Mouse (Mus musculus): Measurements from ENCODE around the gene Cnot3. TPM values are rescaled to one million over a fixed set of nuclear protein-coding genes. Genes with fewer than 3 reads are reported as not detected.
"Not testable (repeated sequence)": the region's sequence is repeated elsewhere in the genome, so short reads cannot be mapped to it uniquely, and the experiment has no call there.

The Cnot3 gene
- 59.0 and 65.3 TPM in 2 replicates for polyA plus RNA-seq (2015; fragmentation: Nextera tagmentation; extraction: Ambion mirVana)

- Histone ChIP-seq H3K4me2 (replicated peaks) (peak within 1 kb of the TSS; percentile 64), H3K9me3 (replicated peaks) (no peaks in the 10 kb centered on the region), H3K9ac (peak within 1 kb of the TSS; percentile 99), H3K27ac (replicated peaks) (peak within 1 kb of the TSS; percentile 99), H3K36me3 (peaks cover 27% of the 10 kb centered on the region), H3K4me3 (replicated peaks) (peak within 1 kb of the TSS; percentile 98), H3K4me1 (peaks cover 33% of the 10 kb centered on the region), H3K27me3 (no peaks in the 10 kb centered on the region)
- WGBS = under 1% methylated on average over 56 of the region's 58 CpGs
- peak; percentile 98 for ATAC-seq (ENCODE audit: insufficient number of reproducible peaks, low FRiP score, low TSS enrichment, low read depth)
Observed at GRCm38 (mm10) chr7:3644672-3645487, at the start of gene Cnot3. Gene Cnot3, plus strand, starts transcription at chr7:3645268.

- H3K4me3 ChIP-seq (replicated peaks); ATAC-seq (ENCODE audit: insufficient number of reproducible peaks, low FRiP score, low TSS enrichment, low read depth); H3K36me3 ChIP-seq; H3K9me3 ChIP-seq (replicated peaks); H3K27ac ChIP-seq (replicated peaks); H3K4me2 ChIP-seq (replicated peaks); H3K27me3 ChIP-seq; H3K4me1 ChIP-seq; H3K9ac ChIP-seq: not testable (repeated sequence)
- WGBS = 46% methylated on average over 1 of the region's 1 CpGs
Observed at GRCm38 (mm10) chr7:3597755-3598154, 47.3 kb upstream of the Cnot3 start.

DNA sequence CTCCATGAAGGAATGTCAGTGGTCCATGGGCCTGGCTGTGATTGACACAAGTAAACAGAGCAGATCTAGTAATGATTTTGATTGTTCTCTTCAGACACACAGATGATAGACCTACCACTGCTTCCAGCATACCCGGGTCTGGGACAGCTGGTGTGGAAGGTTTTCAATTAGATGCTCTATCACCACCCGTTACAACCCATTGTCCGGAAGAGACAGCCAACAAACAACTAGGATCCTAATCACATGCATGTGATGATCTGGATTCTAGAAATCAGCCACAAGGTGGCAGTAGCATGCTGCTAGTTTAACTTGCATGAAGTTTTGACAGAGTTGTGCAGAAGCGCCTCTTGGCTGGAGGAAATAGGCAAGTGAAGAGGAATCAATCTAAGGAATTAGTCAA is 43.9 kb upstream of the Cnot3 start:
- 7% methylated on average over 4 of the region's 4 CpGs for WGBS
- no peak for ATAC-seq (ENCODE audit: insufficient number of reproducible peaks, low FRiP score, low TSS enrichment, low read depth)
- no peak overlapping the region for H3K27ac ChIP-seq (replicated peaks)
- H3K4me3 ChIP-seq (replicated peaks) = no peak overlapping the region
- no peaks in the 10 kb centered on the region for H3K36me3 ChIP-seq
- H3K4me1 ChIP-seq = no peaks in the 10 kb centered on the region
- H3K4me2 ChIP-seq (replicated peaks) = no peak overlapping the region
- no peaks in the 10 kb centered on the region for H3K27me3 ChIP-seq
- H3K9me3 ChIP-seq (replicated peaks) = no peaks in the 10 kb centered on the region
- no peak overlapping the region for H3K9ac ChIP-seq

DNA sequence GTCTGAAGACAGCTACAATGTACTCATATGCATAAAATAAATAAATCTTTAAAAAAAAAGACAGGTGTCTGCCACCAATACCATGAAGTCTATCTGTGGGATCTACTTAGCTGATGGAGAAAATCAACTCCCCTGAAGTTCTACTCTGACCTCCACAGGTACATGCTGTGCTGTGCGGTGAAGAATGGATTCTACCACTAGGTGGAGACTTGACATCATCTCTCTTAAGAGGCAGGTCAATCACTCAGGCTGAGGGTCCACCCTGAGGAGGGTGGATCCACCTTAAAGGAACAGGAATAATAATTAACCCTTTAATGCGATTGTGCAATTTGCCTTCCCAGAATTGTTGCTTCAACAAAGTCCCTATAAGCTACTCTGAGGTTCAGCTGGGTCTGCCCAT is 38.3 kb upstream of the Cnot3 start:
- Histone ChIP-seq H3K27ac (replicated peaks) (no peak overlapping the region), H3K4me1 (no peaks in the 10 kb centered on the region), H3K9ac (no peak overlapping the region), H3K36me3 (no peaks in the 10 kb centered on the region), H3K9me3 (replicated peaks) (no peaks in the 10 kb centered on the region), H3K4me2 (replicated peaks) (no peak overlapping the region), H3K4me3 (replicated peaks) (no peak overlapping the region), H3K27me3 (no peaks in the 10 kb centered on the region)
- WGBS = 19% methylated on average over 2 of the region's 2 CpGs
- no peak for ATAC-seq (ENCODE audit: insufficient number of reproducible peaks, low FRiP score, low TSS enrichment, low read depth)

DNA sequence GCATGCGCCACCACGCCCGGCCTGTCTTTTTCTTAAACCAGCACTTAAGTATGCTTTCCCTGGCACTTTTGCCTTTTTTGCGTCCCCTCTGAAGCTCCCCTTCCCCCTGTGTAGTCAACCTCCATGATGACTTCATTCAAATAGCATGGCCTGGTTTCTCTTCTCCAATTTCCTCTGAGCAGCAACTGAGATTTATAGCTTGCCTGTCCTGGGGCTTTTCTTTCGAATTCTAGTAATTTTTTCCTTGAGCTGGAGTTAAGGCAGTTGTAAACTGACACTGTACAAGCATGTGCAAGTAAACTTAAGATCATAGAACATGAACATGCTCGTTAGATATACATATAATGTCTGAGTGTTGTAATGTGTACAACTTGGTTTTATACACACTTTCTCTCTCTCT is 37.7 kb upstream of the Cnot3 start:
- WGBS = 70% methylated on average over 6 of the region's 6 CpGs
- Histone ChIP-seq H3K4me3 (replicated peaks) (no peak overlapping the region), H3K27ac (replicated peaks) (no peak overlapping the region), H3K27me3 (no peaks in the 10 kb centered on the region), H3K36me3 (no peaks in the 10 kb centered on the region), H3K4me1 (no peaks in the 10 kb centered on the region), H3K9me3 (replicated peaks) (no peaks in the 10 kb centered on the region), H3K9ac (no peak overlapping the region), H3K4me2 (replicated peaks) (no peak overlapping the region)
- ATAC-seq (ENCODE audit: insufficient number of reproducible peaks, low FRiP score, low TSS enrichment, low read depth) = no peak

DNA sequence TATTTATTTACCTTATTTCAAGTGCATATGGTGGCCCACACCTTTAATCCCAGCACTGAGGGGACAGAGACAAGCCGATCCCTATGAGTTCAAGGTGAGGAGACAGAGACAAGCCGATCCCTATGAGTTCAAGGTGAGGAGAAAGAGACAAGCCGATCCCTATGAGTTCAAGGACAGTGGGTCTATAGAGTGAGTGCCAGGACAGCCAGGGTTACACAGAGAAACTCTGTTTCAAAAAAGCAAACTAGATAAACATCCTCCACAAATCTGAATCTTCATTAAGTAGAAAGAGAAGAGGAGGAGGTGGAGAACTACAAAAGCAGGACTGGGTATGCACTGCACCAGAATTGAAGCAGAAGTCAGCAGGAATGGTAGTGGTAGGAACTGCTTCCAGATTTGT is 36.4 kb upstream of the Cnot3 start:
- H3K9me3 ChIP-seq (replicated peaks) = no peaks in the 10 kb centered on the region
- ATAC-seq (ENCODE audit: insufficient number of reproducible peaks, low FRiP score, low TSS enrichment, low read depth) = no peak
- no peak overlapping the region for H3K4me3 ChIP-seq (replicated peaks)
- H3K4me1 ChIP-seq = no peaks in the 10 kb centered on the region
- WGBS = 87% methylated on average over 3 of the region's 3 CpGs
- no peaks in the 10 kb centered on the region for H3K36me3 ChIP-seq
- no peak overlapping the region for H3K27ac ChIP-seq (replicated peaks)
- no peak overlapping the region for H3K9ac ChIP-seq
- H3K4me2 ChIP-seq (replicated peaks) = no peak overlapping the region
- no peaks in the 10 kb centered on the region for H3K27me3 ChIP-seq

DNA sequence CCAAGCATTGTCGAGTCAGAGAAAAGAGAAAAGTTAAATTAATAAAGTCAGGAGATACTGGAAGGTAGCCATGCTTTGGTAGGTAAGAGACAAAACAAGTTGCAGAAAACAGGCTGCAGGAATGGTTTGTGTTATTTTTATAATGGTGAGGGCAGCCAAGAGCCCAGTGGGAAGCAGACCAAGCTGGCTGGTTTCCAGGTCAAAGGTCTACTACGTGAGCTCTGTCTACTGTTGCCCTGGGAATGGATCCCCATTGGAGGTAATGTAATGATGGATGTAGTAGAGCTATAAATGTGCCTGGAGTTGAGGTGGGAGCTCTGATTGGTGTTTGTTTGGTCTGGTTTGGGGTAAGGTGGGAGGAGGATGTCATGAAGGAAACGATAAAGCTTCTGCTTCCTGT is 36.0 kb upstream of the Cnot3 start:
- no peaks in the 10 kb centered on the region for H3K9me3 ChIP-seq (replicated peaks)
- no peak overlapping the region for H3K4me2 ChIP-seq (replicated peaks)
- no peaks in the 10 kb centered on the region for H3K36me3 ChIP-seq
- no peaks in the 10 kb centered on the region for H3K27me3 ChIP-seq
- no peak overlapping the region for H3K4me3 ChIP-seq (replicated peaks)
- no peak overlapping the region for H3K9ac ChIP-seq
- no peak for ATAC-seq (ENCODE audit: insufficient number of reproducible peaks, low FRiP score, low TSS enrichment, low read depth)
- WGBS = 63% methylated on average over 3 of the region's 3 CpGs
- no peak overlapping the region for H3K27ac ChIP-seq (replicated peaks)
- no peaks in the 10 kb centered on the region for H3K4me1 ChIP-seq

DNA sequence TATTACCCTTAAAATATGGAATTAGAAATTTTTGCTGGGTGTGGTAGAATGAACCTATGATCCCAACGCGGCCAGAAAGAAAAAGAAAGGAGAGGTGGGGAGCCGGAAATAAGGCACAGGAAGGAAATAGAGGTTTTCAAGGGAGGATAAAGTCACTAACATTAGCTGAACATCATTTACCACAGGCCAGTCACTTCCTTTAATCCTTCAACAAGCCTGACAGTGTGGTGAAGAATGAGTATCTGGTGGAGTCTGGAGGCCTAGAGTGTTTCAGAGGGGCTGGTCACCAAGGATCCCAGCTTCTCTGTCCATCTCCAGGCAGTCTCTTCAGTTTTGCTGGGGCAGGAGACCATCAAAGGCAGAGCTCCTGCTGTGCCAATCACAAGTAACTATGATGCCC is 34.6 kb upstream of the Cnot3 start:
- Histone ChIP-seq H3K9ac (no peak overlapping the region), H3K36me3 (no peaks in the 10 kb centered on the region), H3K4me3 (replicated peaks) (no peak overlapping the region), H3K27ac (replicated peaks) (no peak overlapping the region), H3K9me3 (replicated peaks) (no peaks in the 10 kb centered on the region), H3K4me1 (no peaks in the 10 kb centered on the region), H3K27me3 (no peaks in the 10 kb centered on the region), H3K4me2 (replicated peaks) (no peak overlapping the region)
- WGBS = 82% methylated on average over 3 of the region's 3 CpGs
- no peak for ATAC-seq (ENCODE audit: insufficient number of reproducible peaks, low FRiP score, low TSS enrichment, low read depth)

- H3K27ac ChIP-seq (replicated peaks) = no peak overlapping the region
- ATAC-seq (ENCODE audit: insufficient number of reproducible peaks, low FRiP score, low TSS enrichment, low read depth) = peak; percentile 69; the same call in 1 of the 2 replicates
- 87% methylated on average over 13 of the region's 13 CpGs for WGBS
- H3K4me3 ChIP-seq (replicated peaks) = no peak overlapping the region
- no peaks in the 10 kb centered on the region for H3K36me3 ChIP-seq
- no peaks in the 10 kb centered on the region for H3K27me3 ChIP-seq
- no peak overlapping the region for H3K4me2 ChIP-seq (replicated peaks)
- no peaks in the 10 kb centered on the region for H3K4me1 ChIP-seq
- H3K9ac ChIP-seq = no peak overlapping the region
- no peaks in the 10 kb centered on the region for H3K9me3 ChIP-seq (replicated peaks)
Observed at GRCm38 (mm10) chr7:3611006-3611405, 34.1 kb upstream of the Cnot3 start.

DNA sequence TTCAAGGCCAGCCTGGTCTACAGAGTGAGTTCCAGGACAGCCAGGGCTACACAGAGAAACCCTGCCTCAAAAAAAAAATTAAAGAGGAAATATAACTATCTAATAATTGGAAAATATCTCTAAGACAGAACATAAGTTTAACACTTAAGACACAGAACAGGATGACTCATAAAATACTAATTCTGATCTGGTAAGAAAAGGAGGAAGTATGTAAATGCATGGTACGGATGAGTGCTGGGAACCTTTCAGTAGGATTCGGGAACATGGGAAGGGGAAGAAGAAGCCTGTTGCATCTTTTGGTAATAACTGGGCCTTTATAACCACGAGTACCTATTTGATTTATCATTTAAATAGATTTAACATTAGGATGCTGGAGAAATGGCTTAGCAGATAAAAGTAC is 31.0 kb upstream of the Cnot3 start:
- Histone ChIP-seq H3K9me3 (replicated peaks) (no peaks in the 10 kb centered on the region), H3K27me3 (no peaks in the 10 kb centered on the region), H3K4me3 (replicated peaks) (no peak overlapping the region), H3K36me3 (no peaks in the 10 kb centered on the region), H3K27ac (replicated peaks) (no peak overlapping the region), H3K4me1 (peaks cover 6% of the 10 kb centered on the region; the same call in 1 of the 2 replicates), H3K4me2 (replicated peaks) (no peak overlapping the region), H3K9ac (no peak overlapping the region)
- ATAC-seq (ENCODE audit: insufficient number of reproducible peaks, low FRiP score, low TSS enrichment, low read depth) = no peak
- WGBS = 79% methylated on average over 3 of the region's 3 CpGs

DNA sequence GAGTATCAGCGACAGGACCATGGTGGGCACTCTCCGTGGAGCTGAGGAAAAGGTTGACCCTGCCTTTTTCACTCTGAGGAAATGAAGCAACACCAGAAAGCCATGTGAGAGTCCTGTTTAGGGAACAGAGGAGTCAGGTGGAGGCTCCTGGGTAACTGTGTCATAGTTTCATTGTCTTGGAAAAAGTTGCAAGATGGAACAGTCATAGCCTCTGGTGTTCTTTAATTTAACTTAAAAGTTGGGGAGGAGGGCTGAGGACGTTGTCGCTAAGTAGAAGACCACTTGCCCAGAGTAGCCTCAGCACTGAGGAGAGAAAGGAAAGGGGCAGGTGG is 29.0 kb upstream of the Cnot3 start, which contains the start of gene Oscar:
Gene Oscar, minus strand, starts transcription at position 101 of the 332 bp plus-strand sequence.
- H3K4me2 ChIP-seq (replicated peaks) = peak within 1 kb of the TSS; percentile 66; the same call in 1 of the 2 replicates
- WGBS = 74% methylated on average over 4 of the region's 4 CpGs
- H3K4me3 ChIP-seq (replicated peaks) = peak within 1 kb of the TSS; percentile 83

More for the DNA sequence above, 29.0 kb upstream of the Cnot3 start, which contains the start of gene Oscar:
- H3K4me1 ChIP-seq = peaks cover 6% of the 10 kb centered on the region; the same call in 1 of the 2 replicates
- no peak within 1 kb of the TSS for H3K9ac ChIP-seq
- H3K9me3 ChIP-seq (replicated peaks) = no peaks in the 10 kb centered on the region
- ATAC-seq (ENCODE audit: insufficient number of reproducible peaks, low FRiP score, low TSS enrichment, low read depth) = no peak
- H3K27me3 ChIP-seq = no peaks in the 10 kb centered on the region
- H3K36me3 ChIP-seq = peaks cover 15% of the 10 kb centered on the region
- H3K27ac ChIP-seq (replicated peaks) = no peak within 1 kb of the TSS

All from embryonic facial prominence, embryonic 15.5 days (tissue).